Mouse (Mus musculus) spleen, adult 2 months (tissue): ENCODE measurements around the gene Wdfy3.

Experiments used
- CTCF ChIP-seq: fragments of 200-500 bp; IDR thresholded peaks from 2 replicates; pipeline ENCODE4 v1.5.1; 2011; ENCODE audit warnings: mild to moderate bottlenecking, inconsistent platforms; ENCODE audit not compliant: insufficient read depth, insufficient read length, insufficient replicate concordance; ENCODE audit errors: extremely low read depth
- POLR2A ChIP-seq: fragments of 200-500 bp; IDR thresholded peaks from 2 replicates; pipeline ENCODE4 v1.6.1; 2011; ENCODE audit warnings: low read depth, low read length, inconsistent platforms

- TF ChIP-seq CTCF (no peak), POLR2A (no peak)
Measured at GRCm38 (mm10) chr5:102071241-102071640, 1.5 kb upstream of the Wdfy3 start.
